Mouse (Mus musculus) bone marrow macrophage, adult 2 months (primary cell): ENCODE measurements around the gene Ormdl1.

Experiments
- CTCF ChIP-seq: IDR thresholded peaks from 2 replicates; pipeline ENCODE4 v1.5.1; 2012; ENCODE audit warnings: low read depth, mild to moderate bottlenecking, low read length, moderate library complexity
- POLR2A ChIP-seq: IDR thresholded peaks from 2 replicates; pipeline ENCODE4 v1.6.1; 2012; ENCODE audit warnings: mild to moderate bottlenecking, low read depth, low read length, borderline replicate concordance

- no peak for TF ChIP-seq CTCF
- no peak for TF ChIP-seq POLR2A
Observed at GRCm38 (mm10) chr1:53341071-53341470, 44.2 kb downstream of the Ormdl1 start.
